Mouse (Mus musculus) small intestine, adult 2 months (tissue): ENCODE data around the gene Chst12. TPM values are rescaled to one million over a fixed set of nuclear protein-coding genes. Genes with fewer than 3 reads are reported as not detected.
"Not testable (repeated sequence)": the region's sequence is repeated elsewhere in the genome, so short reads cannot be mapped to it uniquely, and the experiment has no call there.

Experiments used
- H3K27ac ChIP-seq: fragments of 200-500 bp; 2 replicates; pipeline ENCODE4 v1.5.1; 2012; ENCODE audit warnings: low read depth, low read length, control low read depth, inconsistent platforms; ENCODE audit not compliant: insufficient read depth
- H3K27me3 ChIP-seq: fragments of 200-500 bp; 2 replicates; pipeline ENCODE4 v1.6.1; 2012; ENCODE audit warnings: mild to moderate bottlenecking, moderate library complexity, low read length, inconsistent platforms; ENCODE audit not compliant: control insufficient read depth, insufficient read depth
- H3K36me3 ChIP-seq: fragments of 200-500 bp; 2 replicates; pipeline ENCODE4 v1.6.1; 2012; ENCODE audit warnings: mild to moderate bottlenecking, low read length, control low read depth, inconsistent platforms; ENCODE audit not compliant: control insufficient read depth, insufficient read depth
- H3K4me1 ChIP-seq: fragments of 200-500 bp; 2 replicates; pipeline ENCODE4 v1.6.1; 2012; ENCODE audit warnings: low read length, inconsistent platforms, mixed read lengths; ENCODE audit not compliant: control insufficient read depth, insufficient read depth, insufficient read length
- H3K4me3 ChIP-seq: fragments of 200-500 bp; 2 replicates; pipeline ENCODE4 v1.5.1; 2012; ENCODE audit warnings: low read depth, mild to moderate bottlenecking, control low read depth, inconsistent platforms, low read length, moderate library complexity
- CTCF ChIP-seq: fragments of 200-500 bp; IDR thresholded peaks from 2 replicates; pipeline ENCODE4 v1.5.1; 2012; ENCODE audit warnings: low read depth, mild to moderate bottlenecking, control low read depth, inconsistent platforms, low read length, moderate library complexity, mixed read lengths; ENCODE audit not compliant: insufficient replicate concordance, insufficient read length; ENCODE audit errors: extremely low read depth
- POLR2A ChIP-seq: fragments of 200-500 bp; IDR thresholded peaks from 2 replicates; pipeline ENCODE4 v1.6.1; 2012; ENCODE audit warnings: low read depth, mild to moderate bottlenecking, control low read depth, inconsistent platforms, low read length, moderate library complexity
- WGBS: fragments of 180-500 bp; shearing (Covaris S2); methylation state at CpG from one replicate; pipeline ENCODE4 v1.1.7; 2018; 5-methylcytosine and 5-hydroxymethylcytosine counted together
- polyA plus RNA-seq: library from polyadenylated mRNA; depleted of rRNA; stranded (reverse); fragments of >200 nt; gene quantifications from 2 replicates; pipeline ENCODE4 v1.2.3, GENCODE M21; 2012; rRNA removed

The Chst12 gene
- 10.5 and 10.6 TPM in 2 replicates for polyA plus RNA-seq

DNA sequence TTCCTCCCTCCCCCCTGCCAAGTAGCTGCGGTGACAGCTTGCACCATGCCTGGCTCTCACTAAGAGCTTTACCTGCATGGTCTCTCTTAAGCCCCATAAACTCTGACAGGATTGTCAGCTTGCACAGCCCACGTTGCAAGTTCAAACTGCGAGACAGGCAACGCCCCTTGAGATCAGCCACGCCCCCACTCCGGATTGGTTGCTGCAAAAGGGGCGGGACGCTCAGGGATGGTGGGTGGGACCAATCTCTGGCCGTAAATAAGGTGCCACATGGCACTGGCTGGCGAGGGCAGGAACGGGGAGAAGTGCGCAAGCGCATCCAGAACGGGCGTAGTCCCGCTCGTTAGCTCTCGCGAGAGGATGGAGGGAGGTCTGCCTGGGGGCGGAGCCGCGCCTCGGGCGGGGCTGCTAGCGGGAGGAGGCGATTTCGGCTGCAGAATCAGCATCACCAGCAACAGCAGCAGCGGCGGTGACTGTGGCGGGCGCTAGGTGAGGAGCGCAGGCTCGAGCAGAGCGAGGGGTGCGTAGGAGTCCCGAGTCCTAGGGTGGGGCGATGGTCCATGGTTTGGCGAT is at the start of gene Chst12:
Chst12 (plus strand) TSS at position 343 of the 573 bp plus-strand sequence.
- peak within 1 kb of the TSS; percentile 31 for H3K27ac ChIP-seq
- under 1% methylated on average over 38 of the region's 38 CpGs for WGBS

DNA sequence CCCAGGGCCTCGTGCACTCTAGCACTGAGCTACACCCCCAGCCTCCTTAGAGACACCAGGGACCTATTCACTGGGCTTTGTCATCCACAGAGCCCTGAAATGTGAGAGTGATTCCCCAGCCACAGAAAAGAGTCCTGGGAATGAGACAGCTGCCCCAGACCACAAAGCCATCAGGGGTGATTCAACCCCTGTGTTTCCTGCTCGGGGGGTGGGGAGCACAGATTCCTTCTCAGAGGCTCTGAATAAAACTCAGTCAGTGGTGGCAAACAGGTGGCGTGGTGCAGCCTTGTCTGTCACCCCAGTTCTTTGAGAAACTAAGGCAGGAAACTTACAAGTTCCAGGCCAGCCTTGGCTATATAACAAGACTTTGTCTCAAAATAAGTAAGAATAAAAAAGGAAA is 43.9 kb upstream of the Chst12 start:
- TF ChIP-seq CTCF (no peak), POLR2A (no peak)
- H3K27ac ChIP-seq, result no peak overlapping the region
- no peaks in the 10 kb centered on the region for H3K4me1 ChIP-seq
- no peaks in the 10 kb centered on the region for H3K36me3 ChIP-seq
- H3K27me3 ChIP-seq, result no peaks in the 10 kb centered on the region
- 80% methylated on average over 3 of the region's 3 CpGs for WGBS
- no peak overlapping the region for H3K4me3 ChIP-seq

More for the DNA sequence above, at the start of gene Chst12:
- Histone ChIP-seq H3K27me3 (no peaks in the 10 kb centered on the region), H3K4me3 (peak within 1 kb of the TSS; percentile 66), H3K36me3 (no peaks in the 10 kb centered on the region), H3K4me1 (peaks cover 15% of the 10 kb centered on the region; the same call in 1 of the 2 replicates)
- TF ChIP-seq CTCF (no peak), POLR2A (peak; percentile 84)

GRCm38 (mm10) chr5:140463151-140463550 is 42.2 kb upstream of the Chst12 start:
- H3K4me1 ChIP-seq, H3K4me3 ChIP-seq, H3K36me3 ChIP-seq, H3K27me3 ChIP-seq, H3K27ac ChIP-seq: not testable (repeated sequence)
- 72% methylated on average over 2 of the region's 2 CpGs for WGBS

DNA sequence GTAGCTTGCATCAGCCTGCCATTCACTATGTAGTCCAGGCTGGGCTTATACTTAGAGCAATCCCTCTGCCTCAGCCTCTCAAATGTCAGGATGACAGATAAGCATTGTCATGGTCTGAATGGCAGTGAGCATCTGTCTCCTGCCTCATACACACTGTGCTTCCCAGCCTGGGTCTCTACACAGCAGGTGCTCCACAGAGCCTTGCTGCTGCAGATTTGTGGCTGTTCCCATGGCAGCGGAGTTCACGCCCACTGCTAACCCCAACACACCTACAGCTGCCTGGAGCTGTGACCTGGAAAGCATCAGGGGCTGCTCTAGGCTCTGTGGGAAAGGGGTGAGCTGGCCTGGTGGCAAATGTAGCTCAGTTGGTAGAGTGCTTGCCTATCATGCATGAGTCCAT is 40.4 kb upstream of the Chst12 start:
- Histone ChIP-seq H3K4me3 (no peak overlapping the region), H3K27ac (no peak overlapping the region), H3K4me1 (no peaks in the 10 kb centered on the region), H3K27me3 (no peaks in the 10 kb centered on the region), H3K36me3 (no peaks in the 10 kb centered on the region)
- WGBS, result 81% methylated on average over 2 of the region's 2 CpGs
- TF ChIP-seq POLR2A (no peak), CTCF (no peak)

DNA sequence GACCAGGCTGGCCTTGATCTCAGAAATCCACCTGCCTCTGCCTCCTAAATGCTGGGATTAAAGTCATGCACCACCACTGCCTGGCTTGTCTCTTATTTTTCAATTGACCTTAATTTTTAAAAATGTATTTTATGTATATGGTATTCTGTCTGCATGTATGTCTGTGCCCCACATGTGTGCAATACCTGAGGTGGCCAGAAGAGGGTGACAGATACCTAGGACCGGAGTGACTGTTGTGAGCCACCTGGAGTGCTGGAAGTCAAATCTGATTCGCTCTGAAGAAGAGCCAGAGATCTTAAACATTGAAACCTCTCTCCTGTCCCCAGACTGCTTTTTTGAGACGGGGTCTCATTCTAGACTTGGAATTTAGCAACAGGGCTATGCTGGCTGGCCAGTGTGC is 33.0 kb upstream of the Chst12 start:
- Histone ChIP-seq H3K27me3 (no peaks in the 10 kb centered on the region), H3K4me3 (no peak overlapping the region), H3K36me3 (no peaks in the 10 kb centered on the region), H3K4me1 (no peaks in the 10 kb centered on the region), H3K27ac (no peak overlapping the region)
- 79% methylated on average over 3 of the region's 3 CpGs for WGBS
- no peak for TF ChIP-seq POLR2A
- TF ChIP-seq CTCF, result peak; percentile 34; the same call in 1 of the 2 replicates

DNA sequence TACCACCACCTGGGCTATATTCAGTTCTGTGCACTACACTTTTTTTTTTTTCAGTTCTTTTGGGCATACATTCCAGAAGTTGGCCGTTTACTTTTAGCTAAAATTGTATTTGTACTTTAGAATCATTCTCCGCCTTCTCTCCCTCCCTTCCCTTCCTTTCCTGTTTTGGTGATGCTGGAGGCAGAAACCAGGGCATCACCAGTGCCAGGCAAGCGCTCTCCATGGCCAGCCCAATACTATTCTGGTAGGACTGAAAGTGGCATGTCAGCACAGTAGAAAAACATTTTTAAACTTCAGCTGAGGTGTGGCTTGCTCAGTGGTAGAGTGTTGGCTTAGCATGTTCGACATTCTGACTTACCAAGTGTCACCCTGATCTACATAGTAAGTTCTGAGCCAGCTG is 23.9 kb upstream of the Chst12 start:
- Histone ChIP-seq H3K36me3 (no peaks in the 10 kb centered on the region), H3K27me3 (no peaks in the 10 kb centered on the region), H3K27ac (no peak overlapping the region), H3K4me1 (no peaks in the 10 kb centered on the region), H3K4me3 (no peak overlapping the region)
- TF ChIP-seq POLR2A (no peak), CTCF (no peak)
- 55% methylated on average over 4 of the region's 4 CpGs for WGBS

GRCm38 (mm10) chr5:140491142-140491541 is 14.2 kb upstream of the Chst12 start:
- no peak overlapping the region for H3K4me3 ChIP-seq
- no peaks in the 10 kb centered on the region for H3K36me3 ChIP-seq
- TF ChIP-seq POLR2A (no peak), CTCF (no peak)
- no peaks in the 10 kb centered on the region for H3K27me3 ChIP-seq
- 75% methylated on average over 6 of the region's 6 CpGs for WGBS
- H3K4me1 ChIP-seq, result peaks cover 2% of the 10 kb centered on the region; the same call in 1 of the 2 replicates
- no peak overlapping the region for H3K27ac ChIP-seq

DNA sequence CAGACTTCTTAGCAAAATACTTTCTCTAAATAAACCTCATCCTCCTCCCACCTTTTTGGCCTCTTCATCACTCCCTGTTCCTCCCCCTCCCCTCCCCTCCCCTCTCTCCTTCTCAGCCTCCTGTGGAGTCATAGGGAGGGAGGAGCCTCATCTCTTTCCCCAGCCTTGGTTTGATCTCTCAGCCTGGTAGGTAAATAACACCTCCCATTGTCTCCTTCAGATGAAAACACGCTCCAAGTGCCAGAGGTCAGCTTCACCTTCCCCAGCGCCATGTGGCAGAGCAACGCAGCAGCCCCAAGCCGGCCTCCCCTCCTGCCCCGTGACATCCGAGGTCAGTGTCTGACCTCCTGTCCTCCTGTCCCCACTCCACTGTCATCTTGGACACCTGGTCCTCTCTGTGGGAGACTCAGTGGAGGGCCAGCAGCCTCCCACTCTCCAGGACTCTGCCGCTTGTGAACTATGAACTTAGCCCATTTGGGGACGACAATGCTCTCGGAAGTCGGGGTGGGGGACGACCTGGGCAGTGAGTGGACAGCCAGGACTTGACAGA is 12.6 kb upstream of the Chst12 start:
- no peaks in the 10 kb centered on the region for H3K36me3 ChIP-seq
- no peaks in the 10 kb centered on the region for H3K27me3 ChIP-seq
- no peak overlapping the region for H3K4me3 ChIP-seq
- WGBS, result 20% methylated on average over 11 of the region's 11 CpGs
- no peak overlapping the region for H3K27ac ChIP-seq
- peaks cover 2% of the 10 kb centered on the region; the same call in 1 of the 2 replicates for H3K4me1 ChIP-seq
- TF ChIP-seq POLR2A (no peak), CTCF (no peak)
